Mouse (Mus musculus) Muller cell, postnatal 12 days (primary cell): ENCODE data around the gene Syngr2.

Experiments
- DNase-seq: peaks from one replicate; pipeline ENCODE4 v3.0.0-alpha.2; 2015; ENCODE audit errors: inconsistent ontology term

The Syngr2 gene

GRCm38 (mm10) chr11:117863174-117863856 lies 53.8 kb downstream of the Syngr2 start:
- no peak for DNase-seq
